Comparison of ENCODE assay signal across 24 mouse cellular contexts in genomic region chr16:23332136-23332535, GRCm38 (mm10).
A peak's percentile ranks its signal among the peaks of the same experiment; 100 is the strongest.
DNase-seq lines count a peak whose midpoint lies in the region; ATAC-seq and TF ChIP-seq lines count a peak whose summit lies in the region.
"Had no signal": no experiment of that assay in that cellular context is flagged by ENCODE, and none has a peak within 500 bp of the region (broad histone marks: within the 10 kb centered on the region; RNA-seq: fewer than 3 reads in every experiment).

No protein-coding gene starts in this region.

- no peak overlapping the region; the same call in 1 of the 2 replicates for H3K4me3 ChIP-seq in gastrocnemius, adult 2 months
- no peak overlapping the region for H3K4me3 ChIP-seq in intestine, embryonic 15.5 days (replicated peaks)
- no peak overlapping the region for H3K4me3 ChIP-seq in intestine, postnatal 0 days (ENCODE audit: low read depth, low read length)
- H3K4me3 ChIP-seq in liver, postnatal 0 days (ENCODE audit: low read depth, low read length), result no peak overlapping the region
- no peak overlapping the region for H3K4me3 ChIP-seq in liver, embryonic 11.5 days (ENCODE audit: low read depth, low read length)
- H3K4me3 ChIP-seq in bone marrow macrophage, adult 2 months (ENCODE audit: insufficient read depth, low read length), result no peak overlapping the region
- H3K4me3 ChIP-seq: embryonic facial prominence, embryonic 13.5 days; forebrain, embryonic 10.5 days; forebrain, embryonic 15.5 days; hindbrain, embryonic 12.5 days; limb, embryonic 13.5 days; liver, embryonic 12.5 days had no signal

- peak overlapping the region; percentile 68; the same call in 1 of the 2 replicates for H3K27ac ChIP-seq in gastrocnemius, adult 2 months
- H3K27ac ChIP-seq in intestine, embryonic 15.5 days, result no peak overlapping the region
- H3K27ac ChIP-seq in intestine, postnatal 0 days (ENCODE audit: low read depth, low read length), result no peak overlapping the region
- H3K27ac ChIP-seq in liver, postnatal 0 days (ENCODE audit: low read depth), result 0 out of 2 replicates have a peak overlapping the region, but pooled peaks have one; percentile 6
- H3K27ac ChIP-seq in liver, embryonic 11.5 days (ENCODE audit: low read depth, low read length), result no peak overlapping the region
- H3K27ac ChIP-seq in bone marrow macrophage, adult 2 months (ENCODE audit: insufficient read depth, low read depth, low read length), result peak overlapping the region; percentile 72
- H3K27ac ChIP-seq: embryonic facial prominence, embryonic 13.5 days; forebrain, embryonic 10.5 days; forebrain, embryonic 15.5 days; hindbrain, embryonic 12.5 days; hindbrain, postnatal 0 days; limb, embryonic 13.5 days; liver, embryonic 12.5 days had no signal

- 37% methylated on average over 2 of the region's 2 CpGs for WGBS in intestine, embryonic 15.5 days
- 24% methylated on average over 2 of the region's 2 CpGs for WGBS in intestine, postnatal 0 days
- 54% methylated on average over 2 of the region's 2 CpGs for WGBS in liver, postnatal 0 days (ENCODE audit: insufficient replicate concordance)
- WGBS in liver, embryonic 11.5 days, result 49% methylated on average over 2 of the region's 2 CpGs

- no peak overlapping the region for H3K9ac ChIP-seq in intestine, embryonic 15.5 days
- no peak overlapping the region for H3K9ac ChIP-seq in intestine, postnatal 0 days (ENCODE audit: low read depth, low read length)
- no peak overlapping the region for H3K9ac ChIP-seq in liver, postnatal 0 days (replicated peaks)
- no peak overlapping the region for H3K9ac ChIP-seq in liver, embryonic 11.5 days (ENCODE audit: low read depth, low read length)
- H3K9ac ChIP-seq: embryonic facial prominence, embryonic 13.5 days; forebrain, embryonic 15.5 days; hindbrain, embryonic 12.5 days; limb, embryonic 13.5 days; liver, embryonic 12.5 days had no signal

- TF ChIP-seq POLR2A in bone marrow macrophage, adult 2 months (IDR thresholded peaks at IDR 0.05; ENCODE audit: borderline replicate concordance, low read depth, low read length), result no peak

- no peaks in the 10 kb centered on the region for H3K27me3 ChIP-seq in intestine, embryonic 15.5 days (replicated peaks)
- no peaks in the 10 kb centered on the region for H3K27me3 ChIP-seq in intestine, postnatal 0 days (replicated peaks; ENCODE audit: control insufficient read depth, insufficient read depth, low read length)
- H3K27me3 ChIP-seq in liver, postnatal 0 days (ENCODE audit: insufficient read depth, low read length), result no peaks in the 10 kb centered on the region
- H3K27me3 ChIP-seq in liver, embryonic 11.5 days (replicated peaks; ENCODE audit: control insufficient read depth, insufficient read depth, low read length), result no peaks in the 10 kb centered on the region
- H3K27me3 ChIP-seq: embryonic facial prominence, embryonic 13.5 days; forebrain, embryonic 15.5 days; hindbrain, embryonic 12.5 days; limb, embryonic 13.5 days; liver, embryonic 12.5 days had no signal

- no peak overlapping the region for H3K4me2 ChIP-seq in intestine, embryonic 15.5 days (replicated peaks)
- no peak overlapping the region for H3K4me2 ChIP-seq in intestine, postnatal 0 days (replicated peaks; ENCODE audit: low read depth)
- no peak overlapping the region for H3K4me2 ChIP-seq in liver, postnatal 0 days (ENCODE audit: low read depth, low read length)
- H3K4me2 ChIP-seq in liver, embryonic 11.5 days, result no peak overlapping the region
- H3K4me2 ChIP-seq: embryonic facial prominence, embryonic 13.5 days; forebrain, embryonic 15.5 days; heart, embryonic 11.5 days; hindbrain, embryonic 12.5 days; limb, embryonic 13.5 days; liver, embryonic 12.5 days had no signal

- TF ChIP-seq CTCF in gastrocnemius, adult 2 months (IDR thresholded peaks at IDR 0.05), result no peak
- no peak for TF ChIP-seq CTCF in intestine, postnatal 0 days (IDR thresholded peaks at IDR 0.05; ENCODE audit: low read depth)
- TF ChIP-seq CTCF in liver, postnatal 0 days (IDR thresholded peaks at IDR 0.05; ENCODE audit: low read depth), result no peak
- no peak for TF ChIP-seq CTCF in bone marrow macrophage, adult 2 months (IDR thresholded peaks at IDR 0.05; ENCODE audit: low read depth, low read length)

- H3K9me3 ChIP-seq in intestine, embryonic 15.5 days, result no peaks in the 10 kb centered on the region
- H3K9me3 ChIP-seq in intestine, postnatal 0 days (ENCODE audit: control insufficient read depth), result no peaks in the 10 kb centered on the region
- H3K9me3 ChIP-seq in liver, postnatal 0 days (ENCODE audit: low read length), result no peaks in the 10 kb centered on the region
- H3K9me3 ChIP-seq in liver, embryonic 11.5 days (ENCODE audit: control insufficient read depth, low read length), result no peaks in the 10 kb centered on the region
- H3K9me3 ChIP-seq: embryonic facial prominence, embryonic 13.5 days; forebrain, embryonic 10.5 days; forebrain, embryonic 15.5 days; G1E; hindbrain, embryonic 12.5 days; limb, embryonic 13.5 days; liver, embryonic 12.5 days had no signal

- H3K36me3 ChIP-seq in intestine, embryonic 15.5 days, result no peaks in the 10 kb centered on the region
- H3K36me3 ChIP-seq in intestine, postnatal 0 days (ENCODE audit: control insufficient read depth, insufficient read depth), result no peaks in the 10 kb centered on the region
- peaks cover 23% of the 10 kb centered on the region for H3K36me3 ChIP-seq in liver, postnatal 0 days (replicated peaks; ENCODE audit: insufficient read depth, low read length)
- H3K36me3 ChIP-seq in liver, embryonic 11.5 days (ENCODE audit: control insufficient read depth, insufficient read depth, low read length), result peaks cover 3% of the 10 kb centered on the region; the same call in 1 of the 2 replicates
- H3K36me3 ChIP-seq: G1E had no signal

- intact Hi-C loops in gastrocnemius, adult 2 months (cut with DNase I), result no loop called here

- no peak for TF ChIP-seq EP300 in liver, postnatal 0 days (IDR thresholded peaks at IDR 0.05; ENCODE audit: low read depth)

- 0 out of 2 replicates have a peak, but pooled peaks cover 4% of the 10 kb centered on the region for H3K4me1 ChIP-seq in intestine, embryonic 15.5 days (replicated peaks)
- no peaks in the 10 kb centered on the region for H3K4me1 ChIP-seq in intestine, postnatal 0 days (replicated peaks; ENCODE audit: control insufficient read depth, insufficient read depth, low read length)
- H3K4me1 ChIP-seq in liver, postnatal 0 days (ENCODE audit: insufficient read depth), result peaks cover 14% of the 10 kb centered on the region; the same call in 1 of the 2 replicates
- H3K4me1 ChIP-seq in liver, embryonic 11.5 days (replicated peaks; ENCODE audit: control insufficient read depth, insufficient read depth, low read length), result peaks cover 2% of the 10 kb centered on the region; the same call in 1 of the 2 replicates
- peaks cover 36% of the 10 kb centered on the region for H3K4me1 ChIP-seq in bone marrow macrophage, adult 2 months (ENCODE audit: control insufficient read depth, insufficient read depth, low read length)
- H3K4me1 ChIP-seq: embryonic facial prominence, embryonic 13.5 days; forebrain, embryonic 15.5 days; hindbrain, embryonic 12.5 days; limb, embryonic 13.5 days had no signal

- ATAC-seq in intestine, embryonic 15.5 days, result 0 out of 2 replicates have a peak, but pooled peaks have one; percentile 23
- no peak for ATAC-seq in intestine, postnatal 0 days
- no peak for ATAC-seq in liver, postnatal 0 days
- no peak for ATAC-seq in liver, embryonic 11.5 days (replicated peaks; ENCODE audit: low FRiP score)
- ATAC-seq: forebrain, embryonic 15.5 days; hindbrain, postnatal 0 days; liver, embryonic 12.5 days had no signal

- no peak for DNase-seq in gastrocnemius, adult 2 months
- no peak for DNase-seq in gastrocnemius, postnatal 10 days
- DNase-seq in liver, postnatal 0 days, result no peak
- DNase-seq in liver, embryonic 11.5 days (ENCODE audit: low spot score), result no peak
- no peak for DNase-seq in frontal cortex, postnatal 10 days (ENCODE audit: low spot score in 2 of 2)
- DNase-seq: adrenal gland, adult 8-10 months; cerebellum, adult 8-10 months; cerebellum, postnatal 36 days; midbrain, embryonic 14.5 days; right cerebral cortex, adult 18-20 months; spleen, adult 18-20 months; thymus, postnatal 14 days had no signal

Comparison
In these comparisons a context has a peak if more than half of its experiments do, and no peak if none do; other contexts are left out.
1. H3K27ac ChIP-seq: peak in gastrocnemius, adult 2 months (single experiment), liver, postnatal 0 days (single experiment) and bone marrow macrophage, adult 2 months (single experiment); none in intestine, embryonic 15.5 days (single experiment), intestine, postnatal 0 days (single experiment) and liver, embryonic 11.5 days (single experiment).